Mouse (Mus musculus): ENCODE measurements at regions not wholly inside any gene's neighbourhood (a gene's known extent, or its start where the extent isn't known, plus 50 kb on each side); places are given as distances from the start of the nearest gene placed in this dataset.

- no peaks in the 10 kb centered on the region for H3K79me2 ChIP-seq (ENCODE audit: control insufficient read depth, insufficient read depth, low read length, poor library complexity)
- H3K9me3 ChIP-seq (replicated peaks; ENCODE audit: insufficient read depth, low read length): no peaks in the 10 kb centered on the region
- no peak overlapping the region for H3K27ac ChIP-seq (ENCODE audit: control insufficient read depth, low read depth, low read length)
- peak; percentile 95 for DNase-seq (ENCODE audit: low read depth, low spot score)
- H3K9ac ChIP-seq (ENCODE audit: control insufficient read depth, low read depth, low read length, poor library complexity, severe bottlenecking): no peak overlapping the region
- TF ChIP-seq JUND (IDR thresholded peaks at IDR 0.05; ENCODE audit: low read depth, low read length) (peak; percentile 96), RCOR1 (IDR thresholded peaks at IDR 0.05; ENCODE audit: low read depth, low read length) (peak; percentile 53), TCF12 (IDR thresholded peaks at IDR 0.05; ENCODE audit: low read depth, low read length) (peak; percentile 44; the same call in 1 of the 2 replicates), CTCF (IDR thresholded peaks at IDR 0.05 in 2 of 3, conservative IDR thresholded peaks at IDR 0.05 in 1 of 3; ENCODE audit: control insufficient read depth in 1 of 3, insufficient read depth in 1 of 3, low read depth in 2 of 3, low read length in 3 of 3, poor library complexity in 1 of 3, severe bottlenecking in 1 of 3) (no peak), POLR2AphosphoS5 (IDR thresholded peaks at IDR 0.05; ENCODE audit: borderline replicate concordance, low read depth, low read length) (no peak), TBP (IDR thresholded peaks at IDR 0.05; ENCODE audit: low read depth, low read length) (0 out of 2 replicates have a peak, but pooled peaks have one; percentile 9), ETS1 (IDR thresholded peaks at IDR 0.05; ENCODE audit: low read depth, low read length) (peak; percentile 95), ZNF384 (IDR thresholded peaks at IDR 0.05; ENCODE audit: low read depth, low read length) (no peak), SMC3 (IDR thresholded peaks at IDR 0.05; ENCODE audit: low read depth, low read length) (peak; percentile 30), GATA1 (IDR thresholded peaks at IDR 0.05; ENCODE audit: low read depth, low read length) (peak; percentile 82), MAFK (IDR thresholded peaks at IDR 0.05; ENCODE audit: borderline replicate concordance, low read depth, low read length) (peak; percentile 96), EP300 (IDR thresholded peaks at IDR 0.05; ENCODE audit: low read depth in 1 of 2, low read length in 2 of 2) (peak; percentile 85 to 95), MAZ (IDR thresholded peaks at IDR 0.05; ENCODE audit: low read depth, low read length) (0 out of 2 replicates have a peak, but pooled peaks have one; percentile 35)
- peaks cover 3% of the 10 kb centered on the region in 2 experiments; a peak in 2 of 4 replicates for H3K4me1 ChIP-seq (ENCODE audit: control insufficient read depth in 1 of 2, insufficient read depth in 2 of 2, low read length in 2 of 2)
- no peaks in the 10 kb centered on the region for H3K27me3 ChIP-seq (ENCODE audit: control insufficient read depth in 1 of 2, insufficient read depth in 2 of 2, low read length in 2 of 2)
- H3K4me3 ChIP-seq (ENCODE audit: control insufficient read depth in 1 of 2, insufficient read depth in 1 of 2, low read depth in 2 of 2, low read length in 2 of 2): no peak overlapping the region
- peaks cover 0 to 7% of the 10 kb centered on the region in 2 experiments; a peak in 2 of 4 replicates for H3K36me3 ChIP-seq (ENCODE audit: control insufficient read depth in 1 of 2, insufficient read depth in 2 of 2, low read length in 2 of 2)
Observed at GRCm38 (mm10) chrX:117770252-117770651, 656.8 kb upstream of the Tgif2lx2 start.
